Mouse (Mus musculus): ENCODE measurements around the gene Tomm40l.

The Tomm40l gene

DNA sequence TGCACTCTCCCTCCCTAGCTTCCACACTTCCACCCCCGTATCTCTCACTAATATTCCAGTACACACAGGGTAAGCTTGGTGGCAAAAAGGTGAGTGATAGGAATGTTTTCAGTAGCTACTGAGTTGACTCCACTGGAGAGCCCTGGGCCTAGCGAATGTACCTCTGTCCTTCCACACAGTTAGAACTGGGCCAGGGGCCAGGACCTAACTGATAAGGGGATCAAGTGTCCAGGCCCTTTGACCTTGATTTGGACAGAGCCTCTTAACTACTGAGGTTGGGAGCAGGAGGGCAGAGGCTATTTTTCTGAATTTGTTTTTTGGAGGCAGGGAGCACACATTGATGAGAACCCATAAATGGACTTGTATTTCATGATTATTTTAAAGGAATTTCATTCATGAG lies 1.5 kb upstream of the Tomm40l start:
- no peak for DNase-seq

DNA sequence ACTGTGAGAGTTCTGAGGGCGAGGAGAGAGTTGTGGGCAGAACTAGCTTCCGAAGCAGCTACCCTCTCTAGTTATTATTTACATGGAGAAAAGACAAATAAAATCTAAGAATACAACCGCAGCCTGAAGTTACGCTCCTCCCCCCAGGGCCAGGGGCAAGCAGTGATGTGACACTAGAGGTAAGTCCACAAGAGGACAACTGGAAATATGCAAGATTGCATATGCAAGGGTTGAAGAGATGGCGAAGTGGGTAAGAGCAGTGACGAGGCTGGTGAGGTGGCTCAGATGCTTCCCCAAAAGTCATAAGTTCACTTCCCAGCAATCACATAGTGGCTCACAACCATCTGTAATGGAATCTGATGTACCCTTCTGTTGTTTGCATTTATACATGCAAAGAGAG lies 854 bp upstream of the Tomm40l start:
- DNase-seq, result no peak

DNA sequence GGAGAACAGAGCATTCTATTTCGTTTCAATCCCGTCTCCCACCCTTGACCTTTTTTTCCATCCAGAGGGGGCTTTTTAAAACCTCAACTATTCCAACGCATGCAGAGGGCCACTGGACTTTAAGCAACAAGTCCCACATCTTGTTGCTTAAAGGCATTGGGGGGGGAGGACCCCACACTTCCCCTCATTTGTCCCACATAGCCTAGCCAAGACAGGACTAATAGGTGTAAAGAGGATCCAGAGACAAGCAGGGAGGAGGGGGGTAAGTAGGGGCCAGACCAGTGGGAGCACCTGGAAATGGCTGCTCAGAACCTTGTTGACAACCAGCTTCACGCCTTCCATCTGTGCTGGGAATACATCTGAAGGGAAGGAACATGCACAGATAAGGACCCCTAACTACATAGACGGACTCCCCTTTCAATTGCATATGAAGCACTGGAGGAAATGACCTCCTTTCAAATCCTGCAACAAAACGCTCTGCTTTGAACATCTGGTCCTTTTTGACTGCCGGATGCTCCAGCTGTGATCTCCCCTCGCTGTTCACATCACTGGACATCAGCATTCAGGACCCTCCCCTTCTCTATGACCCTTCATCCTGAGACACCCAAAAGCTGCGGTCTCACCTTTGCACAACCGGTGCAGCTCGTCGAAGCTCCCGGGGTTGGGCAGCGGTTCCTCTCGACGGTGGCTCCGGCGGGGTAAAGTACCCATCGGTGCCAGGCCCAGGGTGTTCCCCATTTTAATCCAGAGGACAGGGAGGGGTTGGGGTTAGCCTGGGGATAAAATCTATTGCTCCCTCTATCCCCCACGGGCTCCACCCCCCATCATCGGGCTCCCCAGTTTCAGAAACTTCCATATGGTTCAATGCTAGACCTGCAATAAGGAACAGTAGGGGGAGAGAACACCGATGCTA lies 777 bp downstream of the Tomm40l start:
- DNase-seq, result no peak

DNA sequence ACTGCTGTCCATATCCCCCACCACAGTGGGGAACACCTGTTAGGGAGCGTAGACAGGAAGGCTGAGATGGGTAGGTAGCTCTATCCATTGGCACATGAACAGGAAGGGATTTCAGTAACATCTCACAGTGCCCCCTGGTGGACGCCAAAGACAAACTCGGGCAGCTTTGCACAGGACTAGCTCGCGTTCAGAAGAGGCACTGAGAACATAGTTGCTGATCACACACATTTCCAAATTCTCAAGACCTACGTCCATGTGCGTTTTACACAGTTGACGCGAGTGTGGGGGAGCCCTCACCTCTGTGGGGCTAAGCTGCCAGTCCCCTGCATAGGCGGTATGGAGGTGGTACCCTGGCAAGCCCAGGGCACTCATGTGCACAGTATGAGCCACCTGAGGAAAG lies 1.4 kb downstream of the Tomm40l start:
- peak; percentile 84 for DNase-seq

DNA sequence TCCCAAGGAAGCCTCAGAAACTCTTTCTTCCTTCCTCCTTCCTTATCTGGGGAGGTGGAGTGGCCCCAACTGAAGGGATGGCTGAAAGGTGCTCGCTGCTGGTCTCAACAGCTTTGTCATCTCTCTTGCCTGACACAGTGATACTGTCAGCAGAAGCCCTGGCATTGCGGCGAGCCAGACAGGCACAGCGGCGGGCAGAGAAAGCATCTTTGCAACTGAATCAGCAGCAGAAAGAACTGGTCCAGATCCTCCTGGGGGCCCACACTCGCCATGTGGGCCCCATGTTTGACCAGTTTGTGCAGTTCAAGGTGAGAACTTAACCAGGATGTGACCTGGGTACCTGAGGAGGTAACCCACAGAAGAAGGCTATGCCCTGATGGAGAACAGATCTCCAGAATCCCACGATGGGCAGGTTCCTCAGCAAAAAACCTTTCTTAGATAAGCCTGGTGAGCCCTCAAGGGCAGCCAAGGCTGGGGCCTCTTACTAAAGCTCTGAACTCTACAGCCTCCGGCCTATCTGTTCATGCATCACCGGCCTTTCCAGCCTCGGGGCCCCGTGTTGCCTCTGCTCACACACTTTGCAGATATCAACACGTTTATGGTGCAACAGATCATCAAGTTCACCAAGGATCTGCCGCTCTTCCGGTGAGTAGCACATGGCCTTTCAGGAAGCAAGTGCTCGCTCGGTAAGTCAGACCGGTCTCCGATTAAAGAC lies 5.9 kb downstream of the Tomm40l start:
- no peak for DNase-seq

DNA sequence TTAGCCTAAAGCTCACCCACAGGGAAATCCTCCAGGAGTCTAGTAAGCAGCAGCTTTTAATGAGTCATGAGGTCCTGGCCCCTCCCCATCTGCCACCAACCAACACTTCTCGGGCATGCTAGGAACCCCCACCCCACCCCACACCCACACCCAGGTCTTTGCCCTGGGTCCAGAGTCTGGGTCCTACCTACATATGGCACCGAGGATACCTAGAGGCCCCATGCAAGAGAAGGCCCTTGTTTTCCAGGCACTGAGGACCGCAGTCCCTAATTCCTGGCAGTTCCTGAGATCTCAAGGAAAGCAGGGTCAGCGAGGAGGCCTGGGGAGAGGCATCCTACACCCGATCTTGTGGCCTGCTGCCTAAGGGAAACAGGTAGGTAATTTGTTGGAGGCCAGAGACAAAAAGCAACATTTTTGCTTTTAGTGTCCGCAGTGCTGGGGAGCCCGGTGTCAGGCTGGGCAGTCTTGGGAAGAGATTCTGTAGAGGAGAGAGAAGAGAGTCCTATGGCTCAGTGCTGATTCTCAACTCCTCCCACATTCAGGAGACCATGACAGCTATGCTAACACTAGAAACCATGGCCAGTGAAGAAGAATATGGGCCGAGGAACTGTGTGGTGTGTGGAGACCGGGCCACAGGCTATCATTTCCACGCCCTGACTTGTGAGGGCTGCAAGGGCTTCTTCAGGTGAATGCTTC lies 8.4 kb downstream of the Tomm40l start, which contains the start of gene Nr1i3:
TSS of gene Nr1i3 (plus strand) at position 170 of the 696 bp plus-strand sequence.
- no peak for DNase-seq

DNA sequence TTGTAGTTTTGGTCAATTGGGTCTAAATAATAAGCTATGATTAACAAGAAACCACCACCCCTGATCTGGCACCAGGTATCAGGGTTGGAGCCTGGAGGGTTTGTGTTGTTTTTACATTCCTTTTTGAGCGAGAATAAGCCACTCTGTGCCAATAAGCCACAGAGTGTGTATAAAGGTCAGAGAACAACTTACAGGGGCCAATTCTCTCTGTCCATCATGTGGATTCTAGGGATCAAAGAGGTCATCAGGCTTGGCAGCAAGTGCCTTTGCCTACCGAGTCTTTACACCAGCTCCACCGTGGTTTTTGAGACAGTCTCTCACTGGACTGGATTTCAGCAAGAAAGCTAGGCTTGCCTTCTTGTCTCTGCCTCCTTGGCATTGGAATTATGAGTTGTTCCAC lies 9.5 kb downstream of the Tomm40l start:
- no peak for DNase-seq

DNA sequence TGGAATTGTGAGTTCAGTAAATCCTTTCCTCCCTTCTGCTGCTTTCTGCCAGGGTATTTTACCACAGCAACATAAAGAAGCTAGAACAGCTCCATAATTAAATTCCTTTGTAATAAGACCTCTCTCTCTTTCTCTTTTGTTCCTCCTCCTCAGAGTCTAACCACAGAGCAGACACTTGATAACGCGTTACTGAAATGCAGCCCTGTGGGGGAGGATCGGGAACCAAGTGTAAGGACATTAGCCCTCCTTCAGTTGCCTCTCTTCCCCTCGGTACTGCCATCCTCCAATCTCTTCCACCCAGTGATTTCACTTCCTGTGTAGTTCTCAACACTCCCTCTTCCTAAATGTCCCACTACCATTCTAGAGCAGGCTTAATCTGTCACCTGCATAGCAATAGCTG lies 12.9 kb downstream of the Tomm40l start:
- DNase-seq, result no peak

DNA sequence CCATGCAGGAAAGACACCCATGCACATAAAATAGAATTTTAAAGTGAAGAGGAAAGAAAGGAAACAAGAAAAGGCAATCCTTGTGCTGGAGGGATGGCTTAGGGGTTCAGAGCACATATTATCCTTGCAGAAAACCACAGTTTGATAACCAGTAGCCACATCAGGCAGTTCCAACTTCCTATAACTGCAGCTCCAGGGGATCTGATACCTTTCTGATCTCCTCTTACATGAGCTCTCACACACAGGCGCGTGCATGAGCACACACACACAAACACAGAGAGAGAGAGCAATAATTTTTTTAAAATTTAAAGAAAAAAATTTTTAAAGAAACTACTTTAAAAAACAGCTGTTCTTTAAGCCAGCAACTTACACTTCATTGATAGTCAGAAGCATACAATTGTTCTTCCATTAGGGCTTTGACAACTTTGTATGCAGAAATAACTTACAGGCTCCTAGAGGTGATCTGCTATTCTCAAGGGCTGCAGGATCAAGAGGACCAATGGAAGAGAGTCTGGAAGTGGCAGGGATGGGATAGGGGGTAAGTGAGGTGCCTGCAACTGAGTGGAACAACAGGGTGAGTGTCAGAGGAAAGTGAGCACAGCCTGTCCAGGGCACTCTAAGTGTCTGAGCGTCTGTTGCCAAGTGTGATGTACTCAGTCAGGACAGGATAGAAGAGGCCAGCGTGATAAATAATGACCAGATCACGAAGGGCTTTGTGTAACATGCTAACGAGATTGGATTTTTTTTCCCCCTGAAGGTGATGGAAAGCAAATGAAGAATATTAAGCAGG lies 16.4 kb downstream of the Tomm40l start:
- DNase-seq, result no peak

DNA sequence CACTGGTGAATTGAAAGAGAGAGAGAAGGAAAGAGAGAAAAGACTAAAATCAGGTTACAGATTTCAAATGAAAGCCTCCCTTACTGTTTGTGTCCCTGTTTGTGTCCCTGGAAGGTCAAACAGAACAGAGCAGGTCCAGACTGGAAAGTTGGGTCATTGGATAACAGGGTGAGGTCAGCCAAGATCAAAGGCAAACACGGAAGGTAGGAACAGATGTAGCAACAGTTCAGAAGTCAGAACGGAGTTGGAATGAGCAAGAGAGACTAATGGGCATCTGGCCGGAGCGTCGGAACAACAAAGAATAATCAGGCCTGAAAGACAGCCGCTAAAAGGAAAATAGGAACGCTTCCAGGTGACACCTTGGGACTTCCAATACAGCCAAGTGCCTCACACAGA lies 18.1 kb downstream of the Tomm40l start:
- DNase-seq, result no peak

DNA sequence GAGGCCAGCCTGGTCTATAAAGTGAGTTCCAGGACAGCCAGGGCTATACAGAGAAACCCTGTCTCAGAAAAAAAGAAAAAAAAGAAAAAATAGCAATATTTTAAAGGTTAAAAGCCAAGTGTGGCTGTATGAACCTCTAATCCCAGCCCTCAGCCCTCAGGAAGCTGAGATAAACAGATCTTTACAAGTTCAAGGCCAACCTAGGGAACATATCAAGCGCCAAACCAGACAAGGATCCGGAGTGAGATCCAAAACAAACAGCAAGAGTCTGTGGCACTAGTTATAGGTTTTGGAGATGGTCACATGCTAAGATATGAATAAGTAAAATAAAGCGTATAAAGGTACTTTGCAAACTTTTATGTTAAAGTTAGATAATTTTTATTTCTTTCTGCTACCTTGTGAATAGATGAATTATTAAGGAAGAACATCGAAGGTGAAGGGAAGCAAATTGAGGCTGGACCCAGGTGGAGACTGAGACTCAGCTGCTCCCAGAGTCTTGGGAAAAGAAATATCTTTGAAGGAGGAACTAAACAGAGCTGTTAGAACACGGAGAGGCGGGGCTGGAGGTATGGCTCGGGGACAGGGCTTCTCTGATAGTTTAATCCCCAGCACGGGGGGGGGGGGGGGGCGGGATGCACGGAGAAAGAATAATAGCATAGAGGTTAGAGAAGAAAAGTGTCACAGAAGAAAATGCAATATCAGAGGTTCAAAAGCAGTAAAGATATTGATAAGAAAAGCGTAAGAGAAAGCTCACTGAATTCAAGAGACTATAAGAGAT lies 18.7 kb downstream of the Tomm40l start:
- DNase-seq, result no peak

DNA sequence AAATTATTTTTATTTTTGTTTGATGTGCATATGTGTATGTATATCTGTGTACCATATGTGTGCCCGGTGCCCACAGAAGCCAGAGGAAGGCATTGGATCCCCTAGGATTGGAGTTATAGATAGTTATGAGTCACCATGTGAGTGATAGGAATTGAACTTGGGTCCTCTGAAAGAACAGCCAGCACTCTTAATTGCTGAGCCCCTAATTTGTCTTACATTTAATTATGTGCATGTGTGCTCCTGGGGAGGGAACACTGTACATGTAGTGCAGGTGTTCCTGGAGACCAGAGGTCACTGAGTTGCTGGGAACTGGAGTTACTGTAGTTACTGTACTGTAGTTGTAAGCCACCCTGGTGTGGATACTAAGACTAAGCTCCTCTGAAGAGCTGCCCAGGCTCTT lies 21.5 kb downstream of the Tomm40l start:
- DNase-seq, result no peak

DNA sequence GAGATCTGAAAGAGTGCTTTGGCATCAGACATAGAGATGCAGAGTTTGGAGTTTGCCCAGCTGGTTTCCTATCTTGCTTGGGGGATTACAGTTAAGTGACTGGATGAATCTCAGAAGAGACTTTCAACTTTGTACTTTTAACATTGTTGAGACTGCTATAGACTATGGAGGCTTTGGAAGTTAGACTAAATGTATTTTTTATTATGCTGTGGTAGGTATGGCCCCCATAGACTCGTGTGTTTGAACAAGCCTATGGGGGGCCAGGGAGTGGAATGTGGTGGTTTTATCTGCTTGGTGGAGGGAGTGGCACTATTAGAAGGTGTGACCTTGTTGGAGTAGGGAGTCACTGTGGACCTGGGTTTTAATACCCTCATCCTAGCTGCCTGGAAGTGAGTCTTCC lies 22.8 kb downstream of the Tomm40l start:
- DNase-seq, result no peak

DNA sequence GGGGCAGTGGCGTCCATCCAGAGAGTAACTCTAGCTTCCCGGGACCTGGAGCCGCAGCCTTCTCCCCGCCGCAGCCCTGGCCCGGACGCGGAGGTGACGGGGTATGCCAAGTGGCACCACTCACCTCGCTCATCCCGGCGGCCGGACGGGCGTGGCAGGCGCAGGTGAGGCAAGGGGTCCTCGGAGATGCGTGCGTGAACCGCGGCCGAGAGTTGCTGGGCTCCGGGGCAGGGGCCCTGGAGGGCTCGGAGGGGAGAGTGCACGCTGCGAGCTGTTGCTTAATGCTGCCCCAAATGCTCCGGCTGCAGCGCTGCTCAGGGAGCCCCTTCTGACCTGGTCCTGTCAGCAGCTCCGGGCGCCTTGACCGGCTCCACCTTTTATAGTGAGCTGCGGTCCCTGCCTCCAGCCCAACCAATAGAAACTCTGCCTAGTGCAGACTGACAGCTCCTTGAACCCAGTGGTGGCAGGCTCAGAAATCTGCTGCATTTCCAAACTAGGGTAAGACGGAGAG lies 26.4 kb downstream of the Tomm40l start, which contains the start of gene Pcp4l1:
TSS of gene Pcp4l1 (minus strand) at position 382 of the 511 bp plus-strand sequence.
- peak; percentile 51 for DNase-seq

DNA sequence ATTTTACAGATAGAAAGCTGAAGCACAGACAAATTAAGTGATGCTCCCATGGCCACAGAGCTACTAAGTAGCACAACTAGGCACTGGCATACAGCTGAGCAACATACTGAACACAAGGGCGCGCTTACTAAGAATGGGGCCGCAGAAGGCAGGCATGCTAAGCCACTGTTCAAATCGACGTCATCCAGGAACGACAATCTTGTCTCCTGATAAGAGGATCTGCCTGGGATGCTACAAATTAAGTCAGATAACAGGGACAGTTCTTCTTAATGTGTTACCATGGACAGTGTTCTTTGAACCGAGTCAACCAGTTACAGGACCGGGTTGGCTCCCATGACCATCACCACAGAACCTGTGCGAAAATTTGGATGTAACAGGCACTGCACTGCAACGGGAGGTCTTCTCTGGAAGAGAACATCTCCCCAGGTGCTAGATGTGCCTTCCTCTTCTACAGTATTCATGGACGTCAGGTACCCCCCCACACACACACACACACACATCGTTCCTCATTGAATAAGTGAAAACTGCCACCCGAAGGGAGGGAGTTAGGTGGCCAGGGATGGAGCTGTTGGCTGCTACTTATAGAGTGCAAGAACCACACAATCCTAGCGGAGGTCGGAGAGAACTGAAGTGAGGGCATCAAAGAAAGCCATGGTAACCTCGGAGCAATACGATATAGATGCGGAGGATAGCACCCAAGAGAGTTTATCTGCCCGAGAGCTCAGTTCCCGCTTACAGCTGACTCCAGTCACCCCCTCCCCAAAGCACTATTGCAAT lies 27.1 kb downstream of the Tomm40l start:
- no peak for DNase-seq

DNA sequence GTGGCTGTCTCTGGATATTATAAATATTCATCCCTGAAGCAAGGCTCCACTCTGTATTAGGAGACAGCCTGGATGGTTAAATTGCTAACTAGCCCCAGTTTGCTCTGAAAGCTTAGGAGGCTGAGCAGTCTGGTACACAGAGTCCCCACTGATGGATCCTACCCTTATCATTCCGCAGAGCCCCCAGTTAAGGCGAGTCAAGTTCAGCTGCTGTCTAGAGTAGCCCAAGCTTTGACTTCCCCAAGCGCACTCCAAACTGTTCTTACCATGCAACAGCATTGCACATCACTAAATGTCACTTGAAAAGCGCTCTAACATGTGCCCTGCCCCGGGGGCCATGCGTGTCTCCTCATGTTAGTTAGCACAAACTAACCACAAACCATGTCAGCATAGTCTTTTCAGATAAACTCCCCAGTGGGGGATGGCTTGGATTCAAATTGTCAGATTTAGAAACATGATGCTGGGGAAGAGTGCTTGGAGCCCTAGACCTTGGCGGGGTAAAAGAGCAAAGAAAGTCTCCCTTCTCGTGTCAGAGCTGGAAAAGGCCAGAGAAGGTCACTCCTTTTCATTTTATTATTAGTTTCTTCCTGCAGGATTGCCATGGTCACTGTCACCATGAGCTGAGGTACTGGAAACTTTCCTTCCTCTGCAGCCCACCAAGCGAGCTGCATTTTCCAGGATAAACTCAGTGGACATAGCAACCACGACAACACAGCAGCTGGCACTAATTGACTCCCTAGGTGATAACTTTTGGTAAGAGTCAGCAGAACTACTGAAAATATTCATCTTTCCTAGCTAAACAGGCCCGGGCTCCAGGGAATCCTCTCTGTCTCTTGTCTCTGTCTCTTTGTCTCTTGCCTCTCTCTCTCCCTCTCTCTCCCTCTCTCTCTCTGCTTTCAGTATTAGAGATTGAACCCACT lies 28.1 kb downstream of the Tomm40l start:
- DNase-seq, result no peak

DNA sequence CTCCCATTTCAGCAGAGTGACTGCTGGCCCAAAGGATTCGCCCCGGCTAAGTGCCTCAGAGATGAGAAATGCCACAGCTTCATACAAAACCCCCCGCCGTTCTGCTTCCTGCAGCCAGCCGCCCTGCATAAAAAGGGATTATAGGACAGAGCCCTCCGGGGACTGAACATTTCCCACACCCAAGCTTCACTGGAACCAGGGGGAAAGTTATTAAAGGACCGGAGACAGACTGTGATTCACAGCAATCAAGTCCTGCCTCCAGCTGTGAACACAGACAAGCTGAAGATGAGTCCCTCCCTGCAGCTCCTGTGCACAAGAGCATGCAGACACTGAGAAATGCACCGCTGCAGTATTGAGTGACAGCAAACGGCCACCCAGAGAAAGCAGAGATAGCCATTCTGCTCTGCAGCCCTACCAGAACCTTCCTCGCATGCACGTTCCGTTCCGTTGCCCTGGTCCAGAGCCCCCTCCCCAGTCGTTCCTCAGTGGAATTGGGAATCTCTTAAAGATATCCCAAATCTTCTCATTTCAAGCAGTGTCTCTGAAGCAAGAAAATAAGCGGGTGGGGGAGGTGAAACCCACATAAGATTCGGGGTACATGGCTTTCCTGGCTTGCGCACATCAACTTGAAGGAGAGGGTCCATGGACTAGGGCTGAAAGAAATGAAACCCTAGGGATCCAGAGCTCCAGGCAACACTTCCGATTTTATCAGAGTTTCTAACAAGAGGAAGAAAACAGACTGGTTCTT lies 29.0 kb downstream of the Tomm40l start:
- DNase-seq, result no peak

DNA sequence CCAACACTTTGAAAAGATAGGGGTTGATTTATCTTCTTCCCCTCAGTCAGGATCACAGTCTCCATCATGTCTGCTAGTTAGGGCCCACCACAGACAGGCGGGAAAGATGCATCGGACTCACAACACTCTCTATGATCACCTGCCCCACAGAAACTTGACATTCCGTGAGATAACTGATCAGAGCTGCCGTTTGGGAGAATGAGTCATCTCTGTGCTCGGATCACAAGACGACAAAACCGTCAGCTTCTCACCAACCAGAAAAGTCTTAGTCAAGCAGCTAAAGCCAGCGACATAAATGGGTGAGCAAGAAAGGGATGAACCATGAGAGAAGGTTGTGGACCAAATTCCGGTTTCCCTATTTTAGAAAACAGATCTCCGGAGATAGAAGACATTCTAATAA lies 30.0 kb downstream of the Tomm40l start:
- DNase-seq, result no peak

DNA sequence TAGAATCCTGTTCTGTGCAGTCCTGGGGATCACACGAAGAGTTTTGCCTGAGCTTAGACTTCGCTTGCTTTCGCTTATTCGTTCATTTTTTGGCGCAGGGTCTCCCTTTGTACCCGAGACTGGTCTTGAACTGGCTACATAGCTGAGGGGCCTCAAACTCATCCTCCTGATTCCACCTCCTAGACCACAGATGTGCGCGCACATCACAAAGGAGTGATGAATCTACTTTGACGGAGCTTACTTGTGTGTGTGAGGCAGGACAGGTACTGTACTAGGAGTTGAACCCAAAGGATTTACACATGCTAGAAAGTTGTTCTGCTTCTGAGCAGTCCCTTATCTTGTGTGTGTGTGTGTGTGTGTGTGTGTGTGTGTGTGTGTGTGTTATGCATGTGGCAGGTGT lies 31.5 kb downstream of the Tomm40l start:
- DNase-seq, result no peak
